Mouse (Mus musculus): ENCODE measurements around the gene Smpd3.

The Smpd3 gene

GRCm38 (mm10) chr8:106337852-106338521 is at the start of gene Smpd3:
TSS of gene Smpd3 (minus strand) at chr8:106337988.
- DNase-seq (ENCODE audit: low spot score), result peak; percentile 99

- DNase-seq (ENCODE audit: low spot score), result no peak
Observed at GRCm38 (mm10) chr8:106381026-106381425, 43.2 kb upstream of the Smpd3 start.

GRCm38 (mm10) chr8:106379357-106379756 is 41.6 kb upstream of the Smpd3 start:
- DNase-seq (ENCODE audit: low spot score), result no peak

GRCm38 (mm10) chr8:106378501-106379048 is 40.8 kb upstream of the Smpd3 start:
- DNase-seq (ENCODE audit: low spot score), result no peak

GRCm38 (mm10) chr8:106376862-106377261 is 39.1 kb upstream of the Smpd3 start:
- DNase-seq (ENCODE audit: low spot score), result no peak

GRCm38 (mm10) chr8:106375957-106376356 is 38.2 kb upstream of the Smpd3 start:
- no peak for DNase-seq (ENCODE audit: low spot score)

- DNase-seq (ENCODE audit: low spot score), result no peak
Observed at GRCm38 (mm10) chr8:106369069-106369468, 31.3 kb upstream of the Smpd3 start.

- DNase-seq (ENCODE audit: low spot score), result no peak
Observed at GRCm38 (mm10) chr8:106368501-106368900, 30.7 kb upstream of the Smpd3 start.

- no peak for DNase-seq (ENCODE audit: low spot score)
Observed at GRCm38 (mm10) chr8:106364837-106365236, 27.0 kb upstream of the Smpd3 start.

- no peak for DNase-seq (ENCODE audit: low spot score)
Observed at GRCm38 (mm10) chr8:106364278-106364677, 26.5 kb upstream of the Smpd3 start.

- no peak for DNase-seq (ENCODE audit: low spot score)
Observed at GRCm38 (mm10) chr8:106363321-106363720, 25.5 kb upstream of the Smpd3 start.

GRCm38 (mm10) chr8:106359650-106360338 is 22.0 kb upstream of the Smpd3 start:
- no peak for DNase-seq (ENCODE audit: low spot score)

- DNase-seq (ENCODE audit: low spot score), result no peak
Observed at GRCm38 (mm10) chr8:106351135-106351534, 13.3 kb upstream of the Smpd3 start.

- DNase-seq (ENCODE audit: low spot score), result no peak
Observed at GRCm38 (mm10) chr8:106349398-106349797, 11.6 kb upstream of the Smpd3 start.

GRCm38 (mm10) chr8:106346123-106346522 is 8.3 kb upstream of the Smpd3 start:
- no peak for DNase-seq (ENCODE audit: low spot score)

- no peak for DNase-seq (ENCODE audit: low spot score)
Observed at GRCm38 (mm10) chr8:106343471-106343870, 5.7 kb upstream of the Smpd3 start.

- DNase-seq (ENCODE audit: low spot score), result no peak
Observed at GRCm38 (mm10) chr8:106342828-106343227, 5.0 kb upstream of the Smpd3 start.

- DNase-seq (ENCODE audit: low spot score), result no peak
Observed at GRCm38 (mm10) chr8:106338741-106339209, 987 bp upstream of the Smpd3 start.

- no peak for DNase-seq (ENCODE audit: low spot score)
Observed at GRCm38 (mm10) chr8:106336561-106336960, 1.2 kb downstream of the Smpd3 start.

GRCm38 (mm10) chr8:106336031-106336430 is 1.8 kb downstream of the Smpd3 start:
- no peak for DNase-seq (ENCODE audit: low spot score)

GRCm38 (mm10) chr8:106335196-106335595 is 2.6 kb downstream of the Smpd3 start:
- DNase-seq (ENCODE audit: low spot score), result no peak

GRCm38 (mm10) chr8:106333346-106333745 is 4.4 kb downstream of the Smpd3 start:
- no peak for DNase-seq (ENCODE audit: low spot score)

- DNase-seq (ENCODE audit: low spot score), result no peak
Observed at GRCm38 (mm10) chr8:106332498-106332897, 5.3 kb downstream of the Smpd3 start.
